ENCODE assay signal across 28 mouse cellular contexts in genomic region chr10:75108092-75108491, GRCm38 (mm10).
"Had no signal": no experiment of that assay in that cellular context is flagged by ENCODE, and none has a peak within 500 bp of the region (broad histone marks: within the 10 kb centered on the region; RNA-seq: fewer than 3 reads in every experiment).

No protein-coding gene starts in this region.

- H3K9ac ChIP-seq: heart, embryonic 13.5 days; heart, embryonic 15.5 days; hindbrain, embryonic 12.5 days; hindbrain, embryonic 13.5 days; hindbrain, embryonic 14.5 days; hindbrain, embryonic 15.5 days; intestine, embryonic 15.5 days; kidney, embryonic 15.5 days had no signal

- H3K27me3 ChIP-seq: hindbrain, embryonic 12.5 days; hindbrain, embryonic 13.5 days; hindbrain, embryonic 15.5 days; intestine, embryonic 15.5 days; kidney, embryonic 15.5 days had no signal

- H3K36me3 ChIP-seq: heart, embryonic 10.5 days; heart, embryonic 12.5 days; heart, embryonic 13.5 days; heart, embryonic 15.5 days; hindbrain, embryonic 10.5 days; hindbrain, embryonic 12.5 days; hindbrain, embryonic 13.5 days; hindbrain, embryonic 15.5 days; intestine, embryonic 15.5 days; kidney, embryonic 15.5 days had no signal

- H3K4me3 ChIP-seq: heart, adult 2 months; heart, embryonic 10.5 days; heart, embryonic 12.5 days; heart, embryonic 13.5 days; heart, embryonic 15.5 days; hindbrain, embryonic 10.5 days; hindbrain, embryonic 12.5 days; hindbrain, embryonic 13.5 days; hindbrain, embryonic 15.5 days; intestine, embryonic 15.5 days; kidney, embryonic 15.5 days; layer of hippocampus, adult 2 months; left cerebral cortex, adult 2 months had no signal

- H3K27ac ChIP-seq: heart, adult 2 months; hindbrain, embryonic 13.5 days; hindbrain, embryonic 14.5 days; hindbrain, embryonic 15.5 days; hindbrain, postnatal 0 days; kidney, postnatal 0 days; layer of hippocampus, adult 2 months; left cerebral cortex, adult 2 months had no signal

- DNase-seq: heart, adult 2 months; heart, postnatal 10 days; heart, postnatal 14 days; heart, postnatal 36 days; heart, postnatal 4 days; kidney, adult 11 months; kidney, adult 18-20 months; kidney, adult 8-10 months; kidney, postnatal 14 days; kidney, postnatal 25 days; kidney, postnatal 4 days; layer of hippocampus, adult 9-11 months; layer of hippocampus, postnatal 36 days had no signal
